Mouse (Mus musculus): Measurements from ENCODE around the gene Taf5l. TPM values are rescaled to one million over a fixed set of nuclear protein-coding genes. Genes with fewer than 3 reads are reported as not detected.

Gene Taf5l
- total and polyA plus RNA-seq, 3 experiments, result 86.3 to 88.4 TPM; not detected in 1

- peak overlapping the region; percentile 90 to 100 for H3K4me3 ChIP-seq (ENCODE audit: control insufficient read depth in 1 of 2, insufficient read depth in 1 of 2, low read depth in 2 of 2, low read length in 2 of 2)
- no peaks in the 10 kb centered on the region for H3K27me3 ChIP-seq (ENCODE audit: control insufficient read depth in 1 of 2, insufficient read depth in 2 of 2, low read length in 2 of 2)
- H3K9me3 ChIP-seq (replicated peaks; ENCODE audit: insufficient read depth, low read length), result no peaks in the 10 kb centered on the region
- H3K9ac ChIP-seq (ENCODE audit: control insufficient read depth, low read depth, low read length, poor library complexity, severe bottlenecking), result peak overlapping the region; percentile 98
- peaks cover 9 to 29% of the 10 kb centered on the region in 2 experiments for H3K4me1 ChIP-seq (ENCODE audit: control insufficient read depth in 1 of 2, insufficient read depth in 2 of 2, low read length in 2 of 2)
- peak overlapping the region; percentile 85 for H3K27ac ChIP-seq (ENCODE audit: control insufficient read depth, low read depth, low read length)
- TF ChIP-seq NRF1 (IDR thresholded peaks at IDR 0.05; ENCODE audit: insufficient read depth, low read depth, low read length, poor library complexity, severe bottlenecking) (peak; percentile 35; the same call in 1 of the 2 replicates), ETS1 (IDR thresholded peaks at IDR 0.05; ENCODE audit: low read depth, low read length) (no peak), CHD1 (IDR thresholded peaks at IDR 0.05; ENCODE audit: low read depth, low read length) (peak; percentile 48; the same call in 1 of the 2 replicates), TCF12 (IDR thresholded peaks at IDR 0.05; ENCODE audit: low read depth, low read length) (0 out of 2 replicates have a peak, but pooled peaks have one; percentile 12), ZC3H11A (IDR thresholded peaks at IDR 0.05; ENCODE audit: low read depth, low read length) (no peak), MAX (IDR thresholded peaks at IDR 0.05; ENCODE audit: low read length) (peak; percentile 73; the same call in 1 of the 2 replicates), USF1 (IDR thresholded peaks at IDR 0.05; ENCODE audit: low read depth, low read length) (no peak), RAD21 (IDR thresholded peaks at IDR 0.05; ENCODE audit: low read depth, low read length) (no peak), BHLHE40 (IDR thresholded peaks at IDR 0.05; ENCODE audit: borderline replicate concordance, low read depth, low read length) (peak; percentile 44; the same call in 1 of the 2 replicates), UBTF (IDR thresholded peaks at IDR 0.05; ENCODE audit: borderline replicate concordance, insufficient read depth, low read depth, low read length) (no peak), MAZ (IDR thresholded peaks at IDR 0.05; ENCODE audit: low read depth, low read length) (no peak), SIN3A (IDR thresholded peaks at IDR 0.05; ENCODE audit: low read length) (no peak; the same call in none of the 2 replicates), MYC (IDR thresholded peaks at IDR 0.05; ENCODE audit: low read depth, low read length) (peak; percentile 64)
- DNase-seq (ENCODE audit: low read depth, low spot score), result peak; percentile 77
- peaks cover 25 to 52% of the 10 kb centered on the region in 2 experiments for H3K36me3 ChIP-seq (ENCODE audit: control insufficient read depth in 1 of 2, insufficient read depth in 2 of 2, low read length in 2 of 2)
- peaks cover 80% of the 10 kb centered on the region for H3K79me2 ChIP-seq (ENCODE audit: control insufficient read depth, insufficient read depth, low read length, poor library complexity)
Measured at GRCm38 (mm10) chr8:124020439-124021236, 559 bp downstream of the Taf5l start.

- H3K9ac ChIP-seq (ENCODE audit: control insufficient read depth, low read depth, low read length, poor library complexity, severe bottlenecking), result peak overlapping the region; percentile 98
- peak overlapping the region; percentile 80 for H3K27ac ChIP-seq (ENCODE audit: control insufficient read depth, low read depth, low read length)
- peaks cover 9 to 29% of the 10 kb centered on the region in 2 experiments for H3K4me1 ChIP-seq (ENCODE audit: control insufficient read depth in 1 of 2, insufficient read depth in 2 of 2, low read length in 2 of 2)
- H3K9me3 ChIP-seq (replicated peaks; ENCODE audit: insufficient read depth, low read length), result no peaks in the 10 kb centered on the region
- H3K36me3 ChIP-seq (ENCODE audit: control insufficient read depth in 1 of 2, insufficient read depth in 2 of 2, low read length in 2 of 2), result peaks cover 18 to 49% of the 10 kb centered on the region in 2 experiments
- peak overlapping the region; percentile 90 to 96 for H3K4me3 ChIP-seq (ENCODE audit: control insufficient read depth in 1 of 2, insufficient read depth in 1 of 2, low read depth in 2 of 2, low read length in 2 of 2)
- no peaks in the 10 kb centered on the region for H3K27me3 ChIP-seq (ENCODE audit: control insufficient read depth in 1 of 2, insufficient read depth in 2 of 2, low read length in 2 of 2)
- peak; percentile 23 for TF ChIP-seq SIN3A (IDR thresholded peaks at IDR 0.05; ENCODE audit: low read length)
- TF ChIP-seq E2F4 (IDR thresholded peaks at IDR 0.05; ENCODE audit: borderline replicate concordance, low read depth, low read length), result no peak
- peak in 1 of 2 experiments; percentile 39; a peak in 1 of 4 replicates for TF ChIP-seq POLR2A (IDR thresholded peaks at IDR 0.05; ENCODE audit: control insufficient read depth in 1 of 2, insufficient read depth in 1 of 2, low read depth in 1 of 2, low read length in 2 of 2, poor library complexity in 1 of 2)
- no peak for TF ChIP-seq MXI1 (IDR thresholded peaks at IDR 0.05; ENCODE audit: low read depth, low read length)
- no peak for TF ChIP-seq USF1 (IDR thresholded peaks at IDR 0.05; ENCODE audit: low read depth, low read length)
- H3K79me2 ChIP-seq (ENCODE audit: control insufficient read depth, insufficient read depth, low read length, poor library complexity), result peaks cover 85% of the 10 kb centered on the region
- DNase-seq (ENCODE audit: low read depth, low spot score), result peak; percentile 83
Measured at GRCm38 (mm10) chr8:124019782-124020181, 1.4 kb downstream of the Taf5l start.
